Comparison of ENCODE assay signal across 2 mouse cellular contexts in genomic region chr3:6339001-6339400, GRCm38 (mm10).
DNase-seq lines count a peak whose midpoint lies in the region.

No protein-coding gene starts in this region.

- peak; percentile 6 to 60 for DNase-seq in adrenal gland, adult (ENCODE audit: inconsistent age in 2 of 2, low spot score in 1 of 2)
- peak; percentile 66 for DNase-seq in heart, adult 11 months
